Comparison of ENCODE assay signal across 8 mouse cellular contexts in genomic region chr5:125268033-125268765, GRCm38 (mm10).
DNase-seq lines count a peak whose midpoint lies in the region; ATAC-seq and TF ChIP-seq lines count a peak whose summit lies in the region.

No protein-coding gene starts in this region.

- WGBS in hindbrain, embryonic 14.5 days = 9% methylated on average over 10 of the region's 10 CpGs

- DNase-seq in G1E (ENCODE audit: low spot score) = peak; percentile 29
- peak; percentile 90 for DNase-seq in cerebellum, adult 9-10 months
- peak; percentile 88 to 90 for DNase-seq in frontal cortex, postnatal 36 days (ENCODE audit: low spot score in 2 of 2)
- DNase-seq in hindbrain, embryonic 14.5 days (ENCODE audit: low spot score) = peak; percentile 94
- peak; percentile 81 to 84 for DNase-seq in layer of hippocampus, postnatal 36 days
- DNase-seq in lung, postnatal 25 days (ENCODE audit: low spot score) = peak; percentile 78
- peak; percentile 79 for DNase-seq in retina, postnatal 1 day
- peak; percentile 58 for DNase-seq in urinary bladder, adult 2 months (ENCODE audit: low spot score)

- H3K4me1 ChIP-seq in G1E (ENCODE audit: insufficient read depth, low read depth, low read length) = peaks cover 18% of the 10 kb centered on the region
- peaks cover 36% of the 10 kb centered on the region for H3K4me1 ChIP-seq in hindbrain, embryonic 14.5 days (replicated peaks; ENCODE audit: control insufficient read depth, insufficient read depth, low read length)

- peaks cover 3% of the 10 kb centered on the region; the same call in 1 of the 2 replicates for H3K27me3 ChIP-seq in G1E (ENCODE audit: insufficient read depth, low read length)
- no peaks in the 10 kb centered on the region for H3K27me3 ChIP-seq in hindbrain, embryonic 14.5 days (ENCODE audit: control insufficient read depth, insufficient read depth, low read length)

- peak overlapping the region; percentile 42 for H3K4me2 ChIP-seq in hindbrain, embryonic 14.5 days (replicated peaks)

- no peak overlapping the region for H3K4me3 ChIP-seq in G1E (ENCODE audit: low read depth, low read length)
- H3K4me3 ChIP-seq in hindbrain, embryonic 14.5 days (replicated peaks; ENCODE audit: low read length) = no peak overlapping the region

- ATAC-seq in G1E (ENCODE audit: extremely low read depth, insufficient number of reproducible peaks, low FRiP score, poor library complexity, severe bottlenecking) = no peak
- ATAC-seq in hindbrain, embryonic 14.5 days (ENCODE audit: low FRiP score) = peak; percentile 29; the same call in 1 of the 2 replicates

- peak overlapping the region; percentile 94 for H3K27ac ChIP-seq in hindbrain, embryonic 14.5 days

- peak overlapping the region; percentile 5; the same call in 1 of the 2 replicates for H3K9ac ChIP-seq in hindbrain, embryonic 14.5 days

- no peaks in the 10 kb centered on the region for H3K9me3 ChIP-seq in G1E (replicated peaks)
- no peaks in the 10 kb centered on the region for H3K9me3 ChIP-seq in hindbrain, embryonic 14.5 days (ENCODE audit: control insufficient read depth, low read length)

- H3K36me3 ChIP-seq in G1E (replicated peaks) = no peaks in the 10 kb centered on the region
- no peaks in the 10 kb centered on the region for H3K36me3 ChIP-seq in hindbrain, embryonic 14.5 days (replicated peaks; ENCODE audit: control insufficient read depth, insufficient read depth)

- TF ChIP-seq CTCF in G1E (IDR thresholded peaks at IDR 0.05; ENCODE audit: low read depth, low read length) = peak; percentile 86

Comparison
In these comparisons a context has a peak if more than half of its experiments do, and no peak if none do; other contexts are left out.
1. DNase-seq: peak in every context shown above with its lines; median percentile 94 in hindbrain, embryonic 14.5 days; 90 in cerebellum, adult 9-10 months; 89 in frontal cortex, postnatal 36 days; 82 in layer of hippocampus, postnatal 36 days; 79 in retina, postnatal 1 day; 78 in lung, postnatal 25 days; 58 in urinary bladder, adult 2 months; 29 in G1E.